Mouse (Mus musculus) forebrain, embryonic 11.5 days (tissue): ENCODE results near the gene Ciao1. TPM values are rescaled to one million over a fixed set of nuclear protein-coding genes. Genes with fewer than 3 reads are reported as not detected.

ENCODE experiments used
- ATAC-seq: fragments of 200-750 bp; cut with Nextera tagmentation; replicated peaks from 2 replicates; pipeline ENCODE4 v1.8.0; 2017; ENCODE audit warnings: moderate TSS enrichment; ENCODE audit not compliant: low FRiP score
- DNase-seq: peaks from one replicate; pipeline ENCODE4 v3.0.0-alpha.2; 2017; ENCODE audit warnings: low spot score
- H3K27ac ChIP-seq: fragments of 300-500 bp; sonication (generic); 2 replicates; pipeline ENCODE4 v1.5.1; 2014; ENCODE audit warnings: low read depth, low read length
- H3K27me3 ChIP-seq: fragments of 300-500 bp; sonication (generic); 2 replicates; pipeline ENCODE4 v1.6.1; 2014; ENCODE audit warnings: mild to moderate bottlenecking, low read length, mixed read lengths; ENCODE audit not compliant: control insufficient read depth, insufficient read depth
- H3K36me3 ChIP-seq: fragments of 300-500 bp; sonication (generic); 2 replicates; pipeline ENCODE4 v1.6.1; 2014; ENCODE audit warnings: mild to moderate bottlenecking, low read length, moderate library complexity, mixed read lengths; ENCODE audit not compliant: control insufficient read depth, insufficient read depth
- H3K4me1 ChIP-seq: fragments of 300-500 bp; sonication (generic); replicated peaks from 2 replicates; pipeline ENCODE4 v1.6.1; 2014; ENCODE audit warnings: low read length, mixed read lengths; ENCODE audit not compliant: control insufficient read depth, insufficient read depth
- H3K4me2 ChIP-seq: fragments of 300-500 bp; sonication (generic); 2 replicates; pipeline ENCODE4 v1.6.1; 2014; ENCODE audit warnings: low read depth, mild to moderate bottlenecking, low read length, moderate library complexity, mixed read lengths; ENCODE audit not compliant: severe bottlenecking
- H3K4me3 ChIP-seq: fragments of 300-500 bp; sonication (generic); 2 replicates; pipeline ENCODE4 v1.5.1; 2014; ENCODE audit warnings: low read depth, low read length
- H3K9ac ChIP-seq: fragments of 300-500 bp; sonication (generic); 2 replicates; pipeline ENCODE4 v1.6.1; 2014; ENCODE audit warnings: low read length
- H3K9me3 ChIP-seq: fragments of 300-500 bp; sonication (generic); 2 replicates; pipeline ENCODE4 v1.6.1; 2016; ENCODE audit warnings: low read length, mixed read lengths; ENCODE audit not compliant: control insufficient read depth
- WGBS: fragments of 180-500 bp; shearing (Covaris S2); extraction: QIAGEN DNeasy Blood & Tissue Kit; methylation state at CpG from one replicate; pipeline ENCODE4 v1.1.7; 2014; 5-methylcytosine and 5-hydroxymethylcytosine counted together
- polyA plus RNA-seq: library from polyadenylated mRNA; unstranded; fragments of >200 nt; fragmentation: Nextera tagmentation; extraction: Ambion mirVana; gene quantifications from 2 replicates; pipeline ENCODE4 v1.2.1, GENCODE M21; 2014

Gene Ciao1
- polyA plus RNA-seq, 1 experiment from 2014 or later = 46.3 TPM

DNA sequence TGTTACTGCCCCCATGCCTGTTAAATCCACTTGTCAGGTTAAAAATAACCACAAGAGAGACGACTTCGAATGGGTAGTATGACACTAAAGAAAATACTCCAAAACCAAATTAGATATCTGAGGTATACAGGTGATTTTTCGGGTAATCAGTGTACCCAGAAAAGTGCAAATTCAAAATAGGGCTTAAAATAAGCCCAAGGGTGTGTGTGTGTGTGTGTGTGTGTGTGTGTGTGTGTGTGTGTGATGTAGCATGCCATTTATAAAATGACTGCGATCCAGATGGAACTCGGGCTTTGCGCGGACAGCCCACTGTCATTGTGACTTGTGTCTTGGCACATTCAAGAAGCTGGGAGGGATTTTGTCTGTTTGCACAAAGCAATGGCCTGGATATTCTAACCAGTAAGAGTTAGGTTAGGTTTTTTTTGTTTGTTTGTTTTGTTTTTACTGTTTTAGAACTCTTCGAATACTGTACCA is 23.5 kb upstream of the Ciao1 start:
- H3K27ac ChIP-seq = peak overlapping the region; percentile 91
- H3K4me3 ChIP-seq = peak overlapping the region; percentile 95
- peak overlapping the region; percentile 88 for H3K4me2 ChIP-seq
- no peaks in the 10 kb centered on the region for H3K27me3 ChIP-seq
- H3K36me3 ChIP-seq = no peaks in the 10 kb centered on the region
- ATAC-seq (no peak), DNase-seq (no peak)
- no peaks in the 10 kb centered on the region for H3K9me3 ChIP-seq
- H3K9ac ChIP-seq = peak overlapping the region; percentile 95
- WGBS = 19% methylated on average over 8 of the region's 8 CpGs
- H3K4me1 ChIP-seq = no peaks in the 10 kb centered on the region

DNA sequence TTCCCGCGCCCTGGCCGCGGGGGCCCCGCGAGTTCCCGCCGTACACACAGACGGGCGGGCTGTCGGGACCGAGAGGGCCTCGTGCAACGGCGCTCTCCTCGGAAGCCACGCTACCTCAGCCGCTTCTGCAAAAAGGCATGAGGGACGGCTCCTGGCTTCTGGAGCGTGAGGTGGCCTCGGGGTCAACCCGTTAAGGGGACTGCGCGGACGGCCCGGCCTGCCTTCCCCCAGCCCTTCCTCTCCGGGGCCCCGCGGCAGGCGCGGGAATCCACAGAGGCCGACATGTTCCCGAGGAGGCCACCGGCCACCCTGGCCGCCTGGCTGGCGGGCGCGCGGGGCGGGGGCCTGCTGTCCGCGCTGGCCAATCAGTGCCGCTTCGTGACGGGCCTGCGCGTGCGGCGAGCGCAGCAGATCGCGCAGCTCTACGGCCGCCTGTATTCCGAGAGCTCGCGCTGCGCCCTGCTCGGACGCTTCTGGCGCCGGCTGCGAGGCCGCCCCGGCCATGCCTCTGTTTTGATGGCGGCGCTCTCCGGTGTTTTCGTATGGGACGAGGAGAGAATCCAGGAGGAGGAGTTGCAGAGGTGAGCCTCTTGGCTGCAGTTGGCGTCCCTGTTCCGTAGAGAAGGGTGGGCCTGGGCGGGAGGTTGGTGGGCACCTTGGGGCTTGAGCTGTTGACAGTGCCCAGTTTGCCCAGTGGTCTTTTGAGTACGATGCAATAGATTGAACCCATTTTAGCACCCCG is 22.9 kb upstream of the Ciao1 start:
- DNase-seq (peak; percentile 90), ATAC-seq (peak; percentile 95)
- H3K36me3 ChIP-seq = no peaks in the 10 kb centered on the region
- no peaks in the 10 kb centered on the region for H3K27me3 ChIP-seq
- peak overlapping the region; percentile 88 for H3K4me2 ChIP-seq
- peak overlapping the region; percentile 95 for H3K9ac ChIP-seq
- peak overlapping the region; percentile 95 for H3K4me3 ChIP-seq
- no peaks in the 10 kb centered on the region for H3K9me3 ChIP-seq
- H3K27ac ChIP-seq = peak overlapping the region; percentile 91
- no peaks in the 10 kb centered on the region for H3K4me1 ChIP-seq
- WGBS = under 1% methylated on average over 72 of the region's 75 CpGs

DNA sequence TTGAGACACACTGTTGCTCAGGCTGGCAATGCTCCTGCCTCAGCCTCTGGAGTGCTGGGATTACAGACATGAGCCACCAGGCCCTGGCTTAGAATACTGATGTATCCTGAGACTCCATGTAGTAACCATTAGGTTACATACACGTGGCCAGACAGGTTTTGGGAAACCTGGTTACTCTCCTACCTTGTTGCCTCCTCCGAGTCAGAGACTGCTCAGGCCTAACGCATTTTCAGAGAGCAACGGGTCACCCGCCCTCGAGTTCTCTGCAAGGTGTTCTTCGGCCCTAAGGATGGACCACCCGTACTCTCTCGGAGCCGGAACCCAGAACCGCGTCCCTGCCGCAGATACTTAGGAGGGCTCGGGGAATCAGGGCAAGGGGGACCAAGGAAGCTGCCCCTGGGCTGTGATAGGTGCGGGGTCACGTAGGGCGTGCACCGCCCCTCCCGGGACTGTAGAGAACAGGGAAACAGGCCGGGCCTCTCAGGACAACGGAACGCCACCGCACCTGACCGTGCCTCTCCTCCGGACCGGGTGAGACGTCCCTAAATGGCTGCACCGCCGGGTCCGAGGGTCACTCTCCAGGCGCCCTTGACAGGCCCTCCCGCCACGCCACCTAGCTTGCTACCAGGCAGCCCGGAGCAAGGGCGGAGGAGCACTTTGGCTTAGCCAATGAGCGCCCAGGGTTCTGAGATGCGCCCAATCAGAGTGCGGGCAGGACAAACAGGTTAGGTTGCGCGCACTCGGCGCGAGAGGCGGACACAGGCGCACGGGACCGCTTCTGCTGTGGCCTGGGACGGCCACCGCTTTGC is 22.1 kb upstream of the Ciao1 start, which contains the start of gene Stard7:
Gene Stard7 (plus strand): TSS at position 728 of the 809 bp plus-strand sequence.
- Histone ChIP-seq H3K27me3 (no peaks in the 10 kb centered on the region), H3K27ac (peak within 1 kb of the TSS; percentile 91), H3K4me2 (peak within 1 kb of the TSS; percentile 88), H3K9me3 (no peaks in the 10 kb centered on the region), H3K9ac (peak within 1 kb of the TSS; percentile 95), H3K36me3 (no peaks in the 10 kb centered on the region), H3K4me1 (no peaks in the 10 kb centered on the region), H3K4me3 (peak within 1 kb of the TSS; percentile 95)
- DNase-seq (peak; percentile 95), ATAC-seq (peak; percentile 98)
- WGBS = under 1% methylated on average over 49 of the region's 49 CpGs

DNA sequence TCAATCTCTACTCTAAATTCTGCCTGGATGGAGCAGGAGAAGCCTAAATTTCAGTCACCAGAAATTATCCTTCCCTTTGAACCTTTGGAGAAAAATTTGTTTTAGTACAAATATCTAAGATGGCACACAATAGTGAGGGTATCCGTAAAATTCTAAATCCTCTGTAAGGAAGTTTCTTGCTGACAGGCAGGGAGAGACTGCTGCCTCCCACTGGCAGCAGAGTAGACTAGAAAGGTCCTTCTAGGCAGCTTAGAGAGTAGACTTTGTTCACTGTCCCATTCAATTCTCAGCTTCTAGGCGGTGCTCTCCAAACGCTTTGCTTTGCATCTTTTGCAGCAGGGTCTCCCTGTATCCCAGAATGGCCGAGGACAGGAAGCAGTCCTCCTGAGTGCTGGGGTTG is 20.2 kb upstream of the Ciao1 start:
- H3K4me3 ChIP-seq = no peak overlapping the region
- no peaks in the 10 kb centered on the region for H3K4me1 ChIP-seq
- no peaks in the 10 kb centered on the region for H3K27me3 ChIP-seq
- H3K4me2 ChIP-seq = no peak overlapping the region
- no peak overlapping the region for H3K27ac ChIP-seq
- H3K36me3 ChIP-seq = no peaks in the 10 kb centered on the region
- ATAC-seq = no peak
- no peaks in the 10 kb centered on the region for H3K9me3 ChIP-seq
- H3K9ac ChIP-seq = no peak overlapping the region
- WGBS = 43% methylated on average over 4 of the region's 4 CpGs
- no peak for DNase-seq

DNA sequence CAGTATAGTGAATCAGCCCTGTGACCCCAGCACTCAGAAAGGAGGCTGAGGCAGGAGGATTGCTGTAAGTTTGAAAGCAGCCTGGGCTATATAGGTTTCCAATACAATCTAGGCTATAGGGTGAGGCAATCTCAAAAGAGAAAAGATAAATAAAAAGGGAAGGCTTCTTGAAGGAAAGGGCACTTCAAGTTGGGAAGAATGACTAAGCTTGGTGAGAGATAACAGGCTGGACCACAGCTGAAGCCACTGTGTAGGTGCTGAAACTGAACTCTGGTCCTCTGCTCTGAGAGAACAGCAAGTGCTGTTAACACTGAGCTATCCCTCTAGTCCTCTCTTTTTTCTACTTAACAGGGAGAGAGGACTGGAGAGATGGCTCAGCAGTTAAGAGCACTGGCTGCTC is 14.9 kb upstream of the Ciao1 start:
- DNase-seq = no peak
- Histone ChIP-seq H3K27me3 (no peaks in the 10 kb centered on the region), H3K9me3 (no peaks in the 10 kb centered on the region), H3K4me1 (no peaks in the 10 kb centered on the region), H3K4me2 (no peak overlapping the region), H3K4me3 (no peak overlapping the region), H3K27ac (no peak overlapping the region), H3K36me3 (peaks cover 4% of the 10 kb centered on the region; the same call in 1 of the 2 replicates), H3K9ac (no peak overlapping the region)
- no peak for ATAC-seq

DNA sequence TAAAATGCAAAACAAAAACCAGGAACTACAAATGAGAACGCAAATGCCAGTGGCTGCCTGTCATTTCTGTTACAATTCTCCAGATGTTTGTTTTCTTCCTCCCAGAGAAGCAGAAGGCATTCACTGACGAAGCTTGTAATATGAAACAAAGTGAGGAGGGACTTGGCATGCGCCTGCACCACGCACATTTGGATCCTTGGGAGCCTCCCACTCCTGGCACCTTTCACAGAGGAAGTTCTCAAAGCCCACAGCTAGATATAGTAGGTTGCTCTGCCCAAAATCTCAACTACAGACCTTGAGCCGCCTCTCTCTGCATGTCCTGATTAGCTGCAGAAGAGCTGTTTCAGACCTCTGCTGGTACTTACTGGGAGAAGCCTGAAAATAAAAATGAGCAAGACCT is 11.7 kb upstream of the Ciao1 start:
- no peak for ATAC-seq
- Histone ChIP-seq H3K9ac (no peak overlapping the region), H3K36me3 (peaks cover 4% of the 10 kb centered on the region; the same call in 1 of the 2 replicates), H3K27me3 (no peaks in the 10 kb centered on the region), H3K9me3 (no peaks in the 10 kb centered on the region), H3K27ac (no peak overlapping the region), H3K4me2 (no peak overlapping the region), H3K4me1 (no peaks in the 10 kb centered on the region), H3K4me3 (no peak overlapping the region)
- DNase-seq = no peak
- 90% methylated on average over 5 of the region's 5 CpGs for WGBS

DNA sequence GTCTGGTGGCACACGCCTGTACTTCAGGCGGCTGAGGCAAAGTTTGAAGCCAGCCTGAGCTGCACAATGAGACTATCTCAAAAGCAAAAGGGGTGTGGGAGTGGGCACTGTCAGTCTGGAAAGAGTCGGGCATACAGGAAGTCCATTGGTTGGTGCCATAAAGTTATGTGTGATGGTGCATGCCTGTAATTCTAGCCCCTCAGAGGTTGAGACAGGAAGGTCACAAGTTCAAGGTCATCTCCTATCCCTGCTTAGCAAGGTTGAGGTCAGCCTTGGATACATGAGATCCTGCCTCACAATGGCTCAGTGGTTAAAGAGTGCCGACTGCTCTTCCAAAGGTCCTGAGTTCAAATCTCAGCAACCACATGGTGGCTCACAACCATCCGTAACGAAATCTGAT is 7.7 kb upstream of the Ciao1 start:
- no peaks in the 10 kb centered on the region for H3K9me3 ChIP-seq
- peaks cover 4% of the 10 kb centered on the region; the same call in 1 of the 2 replicates for H3K36me3 ChIP-seq
- H3K4me1 ChIP-seq = no peaks in the 10 kb centered on the region
- no peak overlapping the region for H3K27ac ChIP-seq
- no peak for ATAC-seq
- H3K4me3 ChIP-seq = no peak overlapping the region
- DNase-seq = no peak
- WGBS = 94% methylated on average over 6 of the region's 6 CpGs
- H3K4me2 ChIP-seq = no peak overlapping the region
- H3K9ac ChIP-seq = no peak overlapping the region
- no peaks in the 10 kb centered on the region for H3K27me3 ChIP-seq

DNA sequence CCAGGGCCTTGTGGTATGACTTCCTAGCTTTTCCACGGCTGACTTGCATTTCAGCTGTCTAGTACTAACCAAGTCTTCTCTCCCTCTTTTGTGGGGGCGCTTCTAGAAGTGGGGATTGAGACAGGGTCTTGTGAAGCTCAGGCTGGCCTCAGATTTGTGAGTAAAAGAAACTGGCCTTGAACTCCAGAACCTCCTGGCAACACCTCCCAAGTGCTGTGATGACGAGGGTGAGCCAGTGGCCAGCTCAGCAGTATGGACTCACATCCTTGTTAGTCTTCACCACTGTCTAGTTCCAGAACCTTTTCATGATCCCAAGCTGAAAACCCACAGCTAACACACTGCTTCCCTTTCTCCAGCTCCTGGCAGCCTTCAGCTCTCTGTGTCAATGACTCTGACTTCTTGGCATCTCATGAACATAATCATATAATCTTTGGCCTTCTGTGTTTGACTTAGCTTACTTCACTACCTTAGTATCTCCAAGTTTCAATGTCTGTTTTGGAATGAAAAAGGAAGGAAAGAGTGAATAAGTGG is 7.1 kb upstream of the Ciao1 start:
- H3K4me1 ChIP-seq = no peaks in the 10 kb centered on the region
- 87% methylated on average over 3 of the region's 3 CpGs for WGBS
- H3K9ac ChIP-seq = no peak overlapping the region
- DNase-seq = no peak
- H3K27ac ChIP-seq = no peak overlapping the region
- no peak overlapping the region for H3K4me2 ChIP-seq
- peaks cover 4% of the 10 kb centered on the region; the same call in 1 of the 2 replicates for H3K36me3 ChIP-seq
- H3K27me3 ChIP-seq = no peaks in the 10 kb centered on the region
- H3K9me3 ChIP-seq = no peaks in the 10 kb centered on the region
- H3K4me3 ChIP-seq = no peak overlapping the region
- ATAC-seq = no peak
